ENCODE assay signal across 8 mouse cellular contexts in the genomic region with DNA sequence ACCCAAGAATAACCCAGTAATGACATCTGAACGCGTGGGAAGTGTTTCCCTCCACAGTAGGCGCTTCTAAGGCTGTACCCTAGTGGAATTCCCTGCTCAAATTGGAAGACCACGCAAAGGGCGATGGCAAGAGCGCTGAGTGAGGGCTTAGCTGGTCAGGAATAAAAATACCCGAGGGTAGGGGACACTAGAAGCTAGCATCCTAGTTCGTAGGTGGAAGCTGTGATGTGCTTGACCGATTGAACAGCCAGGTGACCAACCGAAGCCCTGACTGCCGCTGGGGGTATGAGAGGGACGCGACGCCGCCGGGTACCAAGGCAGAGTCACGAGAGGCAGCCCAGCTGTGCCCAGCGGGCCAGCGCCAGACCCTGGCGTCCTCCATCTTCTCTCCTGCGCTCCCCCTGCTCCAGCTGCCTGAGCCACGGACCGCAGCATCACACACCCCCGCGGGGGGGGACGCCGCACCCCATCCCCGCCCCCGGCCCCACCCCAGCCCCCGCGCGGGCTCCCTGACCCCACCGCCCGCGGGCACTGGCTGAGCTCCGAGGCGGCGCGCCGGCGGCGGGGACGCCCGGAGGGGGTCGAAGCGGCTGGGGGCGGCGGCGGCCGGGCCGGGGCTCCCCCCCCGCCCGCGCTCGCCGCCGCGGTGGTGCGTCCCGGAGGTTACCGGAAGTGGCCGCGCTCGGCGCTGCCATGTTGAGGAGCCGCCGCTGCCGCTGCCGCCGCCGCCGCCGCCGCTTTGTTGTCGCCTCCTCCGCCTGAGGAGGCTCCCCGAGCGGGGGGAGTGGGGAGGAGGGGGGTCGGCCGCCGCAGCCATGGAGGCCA. TPM values are rescaled to one million over a fixed set of nuclear protein-coding genes. Genes with fewer than 3 reads are reported as not detected.
DNase-seq lines count a peak whose midpoint lies in the region; ATAC-seq and TF ChIP-seq lines count a peak whose summit lies in the region.

Gene Vezf1 (plus strand): TSS at position 694 of the 825 bp plus-strand sequence.

- peak within 1 kb of the TSS; percentile 98 for H3K27ac ChIP-seq in forebrain, embryonic 13.5 days
- peak within 1 kb of the TSS; percentile 99 for H3K27ac ChIP-seq in heart, embryonic 16.5 days (ENCODE audit: low read length)
- peak within 1 kb of the TSS; percentile 93 for H3K27ac ChIP-seq in liver, embryonic 16.5 days (ENCODE audit: low read length)
- H3K27ac ChIP-seq in neural tube, embryonic 12.5 days, result peak within 1 kb of the TSS; percentile 99
- peak within 1 kb of the TSS; percentile 97 for H3K27ac ChIP-seq in stomach, embryonic 16.5 days (ENCODE audit: low read length)

- WGBS in forebrain, embryonic 13.5 days, result 0% methylated on average over 47 of the region's 81 CpGs
- WGBS in heart, embryonic 16.5 days, result under 1% methylated on average over 42 of the region's 81 CpGs
- WGBS in liver, embryonic 16.5 days (ENCODE audit: insufficient replicate concordance), result under 1% methylated on average over 34 of the region's 81 CpGs
- WGBS in neural tube, embryonic 12.5 days, result 1% methylated on average over 56 of the region's 81 CpGs
- under 1% methylated on average over 53 of the region's 81 CpGs for WGBS in stomach, embryonic 16.5 days

- peaks cover 17% of the 10 kb centered on the region for H3K4me1 ChIP-seq in E14TG2a.4 (replicated peaks; ENCODE audit: low read depth, low read length)
- H3K4me1 ChIP-seq in forebrain, embryonic 13.5 days, result peaks cover 41% of the 10 kb centered on the region
- peaks cover 25% of the 10 kb centered on the region for H3K4me1 ChIP-seq in heart, embryonic 16.5 days (ENCODE audit: control insufficient read depth, insufficient read depth, low read length)
- peaks cover 26% of the 10 kb centered on the region for H3K4me1 ChIP-seq in liver, embryonic 16.5 days (ENCODE audit: control insufficient read depth, low read depth, low read length)
- H3K4me1 ChIP-seq in neural tube, embryonic 12.5 days, result peaks cover 34% of the 10 kb centered on the region
- peaks cover 26% of the 10 kb centered on the region for H3K4me1 ChIP-seq in stomach, embryonic 16.5 days (ENCODE audit: control insufficient read depth, insufficient read depth, low read length)

- ATAC-seq in cerebellum, adult (ENCODE audit: insufficient number of reproducible peaks, low FRiP score, low TSS enrichment), result peak; percentile 76; the same call in 1 of the 2 replicates
- ATAC-seq in forebrain, embryonic 13.5 days, result peak; percentile 92
- ATAC-seq in heart, embryonic 16.5 days (replicated peaks; ENCODE audit: extremely low read depth, insufficient read depth, low FRiP score), result peak; percentile 87
- ATAC-seq in liver, embryonic 16.5 days (ENCODE audit: low read depth), result peak; percentile 83
- peak; percentile 93 for ATAC-seq in neural tube, embryonic 12.5 days (ENCODE audit: low FRiP score, low read depth)
- peak; percentile 88 for ATAC-seq in stomach, embryonic 16.5 days (ENCODE audit: insufficient read depth, low FRiP score)

- H3K27me3 ChIP-seq in E14TG2a.4 (ENCODE audit: insufficient read depth, low read length), result peaks cover 47% of the 10 kb centered on the region
- no peaks in the 10 kb centered on the region for H3K27me3 ChIP-seq in forebrain, embryonic 13.5 days
- H3K27me3 ChIP-seq in heart, embryonic 16.5 days (ENCODE audit: control insufficient read depth, insufficient read depth, low read length), result no peaks in the 10 kb centered on the region
- no peaks in the 10 kb centered on the region for H3K27me3 ChIP-seq in liver, embryonic 16.5 days (ENCODE audit: control insufficient read depth, insufficient read depth, low read depth, low read length)
- no peaks in the 10 kb centered on the region for H3K27me3 ChIP-seq in neural tube, embryonic 12.5 days (replicated peaks)
- H3K27me3 ChIP-seq in stomach, embryonic 16.5 days (ENCODE audit: control insufficient read depth, insufficient read depth, low read length), result no peaks in the 10 kb centered on the region

- peak within 1 kb of the TSS; percentile 100 for H3K9ac ChIP-seq in forebrain, embryonic 13.5 days
- peak within 1 kb of the TSS; percentile 91 for H3K9ac ChIP-seq in heart, embryonic 16.5 days (ENCODE audit: low read length)
- H3K9ac ChIP-seq in liver, embryonic 16.5 days (ENCODE audit: low read depth, low read length), result peak within 1 kb of the TSS; percentile 90
- H3K9ac ChIP-seq in neural tube, embryonic 12.5 days, result peak within 1 kb of the TSS; percentile 99
- H3K9ac ChIP-seq in stomach, embryonic 16.5 days (ENCODE audit: low read length), result peak within 1 kb of the TSS; percentile 98

- H3K4me3 ChIP-seq in E14TG2a.4 (replicated peaks; ENCODE audit: low read length), result peak within 1 kb of the TSS; percentile 86
- H3K4me3 ChIP-seq in forebrain, embryonic 13.5 days, result peak within 1 kb of the TSS; percentile 99
- peak within 1 kb of the TSS; percentile 93 for H3K4me3 ChIP-seq in heart, embryonic 16.5 days (ENCODE audit: low read length)
- H3K4me3 ChIP-seq in liver, embryonic 16.5 days (ENCODE audit: low read depth, low read length), result peak within 1 kb of the TSS; percentile 91
- peak within 1 kb of the TSS; percentile 99 for H3K4me3 ChIP-seq in neural tube, embryonic 12.5 days
- peak within 1 kb of the TSS; percentile 97 for H3K4me3 ChIP-seq in stomach, embryonic 16.5 days (replicated peaks; ENCODE audit: low read length)

- no peak for TF ChIP-seq CTCF in E14TG2a.4 (conservative IDR thresholded peaks at IDR 0.05; ENCODE audit: low read length)

- peak within 1 kb of the TSS; percentile 86 for H3K4me2 ChIP-seq in forebrain, embryonic 13.5 days
- H3K4me2 ChIP-seq in heart, embryonic 16.5 days (ENCODE audit: low read depth, low read length), result peak within 1 kb of the TSS; percentile 95
- H3K4me2 ChIP-seq in liver, embryonic 16.5 days (ENCODE audit: low read depth, low read length), result peak within 1 kb of the TSS; percentile 92
- peak within 1 kb of the TSS; percentile 74 for H3K4me2 ChIP-seq in neural tube, embryonic 12.5 days (replicated peaks)
- peak within 1 kb of the TSS; percentile 94 for H3K4me2 ChIP-seq in stomach, embryonic 16.5 days (ENCODE audit: low read depth, low read length)

- H3K36me3 ChIP-seq in E14TG2a.4 (ENCODE audit: insufficient read depth, low read length), result no peaks in the 10 kb centered on the region
- peaks cover under 1% of the 10 kb centered on the region; the same call in 1 of the 2 replicates for H3K36me3 ChIP-seq in forebrain, embryonic 13.5 days (ENCODE audit: poor library complexity, severe bottlenecking)
- H3K36me3 ChIP-seq in heart, embryonic 16.5 days (ENCODE audit: control insufficient read depth, insufficient read depth), result no peaks in the 10 kb centered on the region
- no peaks in the 10 kb centered on the region for H3K36me3 ChIP-seq in liver, embryonic 16.5 days (ENCODE audit: control insufficient read depth, insufficient read depth)
- no peaks in the 10 kb centered on the region for H3K36me3 ChIP-seq in neural tube, embryonic 12.5 days
- H3K36me3 ChIP-seq in stomach, embryonic 16.5 days (ENCODE audit: control insufficient read depth, insufficient read depth, low read length), result no peaks in the 10 kb centered on the region

- peak; percentile 80 to 91 for DNase-seq in kidney, postnatal 25 days

- no peaks in the 10 kb centered on the region for H3K9me3 ChIP-seq in E14TG2a.4 (ENCODE audit: low read length)
- no peaks in the 10 kb centered on the region for H3K9me3 ChIP-seq in forebrain, embryonic 13.5 days (replicated peaks)
- H3K9me3 ChIP-seq in heart, embryonic 16.5 days (replicated peaks; ENCODE audit: control insufficient read depth, low read length), result no peaks in the 10 kb centered on the region
- H3K9me3 ChIP-seq in liver, embryonic 16.5 days (replicated peaks; ENCODE audit: control insufficient read depth, low read length), result no peaks in the 10 kb centered on the region
- H3K9me3 ChIP-seq in neural tube, embryonic 12.5 days, result no peaks in the 10 kb centered on the region
- no peaks in the 10 kb centered on the region for H3K9me3 ChIP-seq in stomach, embryonic 16.5 days (replicated peaks; ENCODE audit: control insufficient read depth, low read length)

RNA-seq across cellular contexts. Expression of gene Vezf1, which starts in this region (rescaled TPM):
- 65.6 and 72.7 TPM in 2 replicates for polyA plus RNA-seq in forebrain, embryonic 13.5 days (2015; fragmentation: Nextera tagmentation; extraction: Ambion mirVana)
- 22.3 and 24.3 TPM in 2 replicates for polyA plus RNA-seq in heart, embryonic 16.5 days (2015; fragmentation: Nextera tagmentation; extraction: Ambion mirVana)
- 7.3 and 7.7 TPM in 2 replicates for polyA plus RNA-seq in liver, embryonic 16.5 days (2015; fragmentation: Nextera tagmentation; extraction: Ambion mirVana)
- 73.9 and 84.7 TPM in 2 replicates for polyA plus RNA-seq in neural tube, embryonic 12.5 days (2016; fragmentation: Nextera tagmentation; extraction: Ambion mirVana)
- 28.5 and 30.5 TPM in 2 replicates for polyA plus RNA-seq in stomach, embryonic 16.5 days (2015; fragmentation: Nextera tagmentation; extraction: Ambion mirVana)

Comparison
In these comparisons a context has a peak if more than half of its experiments do, and no peak if none do; other contexts are left out.
1. Peak in every context shown above with its lines: DNase-seq, ATAC-seq, H3K4me3 ChIP-seq and H3K27ac ChIP-seq.